Mouse (Mus musculus): ENCODE results near the gene Strbp. TPM values are rescaled to one million over a fixed set of nuclear protein-coding genes. Genes with fewer than 3 reads are reported as not detected.
A peak's percentile ranks its signal among the peaks of the same experiment; 100 is the strongest.

The Strbp gene
- polyA plus RNA-seq, 1 experiment = 4.8 TPM

DNA sequence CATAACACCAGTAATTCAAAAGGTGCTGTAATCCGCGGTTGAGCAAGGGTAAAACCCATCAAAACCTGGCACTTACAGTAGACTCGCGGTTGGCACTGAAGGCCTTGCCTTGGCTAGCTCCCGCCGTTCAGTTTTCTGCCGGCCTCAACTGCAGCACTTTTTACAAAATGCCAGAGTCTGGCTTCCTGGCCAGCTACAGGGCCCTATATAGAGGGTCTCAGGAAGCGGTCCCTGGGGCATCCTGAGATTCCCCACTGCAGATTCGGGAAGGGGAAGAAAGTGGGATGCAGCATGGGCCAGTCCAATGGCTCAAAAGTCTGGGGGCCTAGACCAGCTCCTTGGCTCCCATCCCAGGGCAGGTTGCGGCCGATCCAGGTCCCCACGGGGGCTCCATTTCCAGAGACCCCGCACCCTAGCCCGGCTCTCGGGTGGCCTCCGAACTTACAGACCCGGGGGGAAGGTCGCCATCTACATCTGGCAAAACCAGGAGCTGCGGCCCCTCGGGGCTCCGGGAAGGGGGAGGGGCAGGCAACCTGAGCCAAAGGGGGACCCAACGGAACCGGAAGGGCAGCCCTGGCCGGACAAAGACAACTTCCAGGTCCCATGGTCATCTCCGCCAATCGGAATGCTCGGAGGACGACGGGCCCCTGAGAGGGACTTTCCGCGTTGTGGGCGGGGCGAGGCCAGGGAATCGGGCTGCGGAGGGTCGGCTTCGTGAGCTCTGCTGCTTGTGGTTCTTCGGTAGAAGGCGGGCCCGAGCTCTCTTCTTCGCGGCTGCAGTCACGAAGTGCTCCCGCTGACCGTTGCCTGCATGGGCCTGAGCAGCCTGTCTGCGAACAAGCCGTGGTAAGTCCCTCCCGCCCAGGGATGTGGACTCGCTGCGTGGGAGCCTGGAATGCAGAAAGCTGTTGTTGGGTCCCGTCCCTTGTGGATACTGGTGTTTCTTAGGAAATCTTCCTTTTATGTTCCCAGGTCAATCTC, 260.8 kb downstream of the Strbp start, which contains the start of the genes Zbtb26, Zbtb6 and Rabgap1:
Gene Zbtb26, minus strand, starts transcription at position 525 of the 981 bp plus-strand sequence.
Gene Zbtb6, minus strand, starts transcription at position 561 of the 981 bp plus-strand sequence.
Gene Rabgap1, plus strand, starts transcription at position 669 of the 981 bp plus-strand sequence.
- peak within 1 kb of the TSS; percentile 97 for H3K4me3 ChIP-seq (ENCODE audit: extremely low read depth, insufficient read depth, insufficient read length)
- no peaks in the 10 kb centered on the region for H3K36me3 ChIP-seq (ENCODE audit: control insufficient read depth, insufficient read depth, low read length)
- no peaks in the 10 kb centered on the region for H3K27me3 ChIP-seq (ENCODE audit: control insufficient read depth, insufficient read depth, low read length)
- H3K4me1 ChIP-seq (ENCODE audit: control insufficient read depth, insufficient read depth, insufficient read length) = no peaks in the 10 kb centered on the region; the same call in 1 of the 2 replicates
- TF ChIP-seq CTCF (IDR thresholded peaks at IDR 0.05; ENCODE audit: extremely low read depth, insufficient read depth, insufficient read length, insufficient replicate concordance) = no peak
- TF ChIP-seq POLR2A (IDR thresholded peaks at IDR 0.05; ENCODE audit: low read depth, low read length) = peak; percentile 57; the same call in 1 of the 2 replicates
- peak; percentile 74 to 94 for DNase-seq (ENCODE audit: low read depth in 1 of 2, low spot score in 2 of 2)
- H3K27ac ChIP-seq (ENCODE audit: insufficient read depth, low read length) = peak within 1 kb of the TSS; percentile 78
- WGBS = under 1% methylated on average over 51 of the region's 51 CpGs

Other genes with a start within 250 kb of the Strbp start
- gene Gpr21, start 187.5 kb downstream of the Strbp start, polyA plus RNA-seq (2012; rRNA removed) = 0.12 and 0.15 TPM in 2 replicates
- 0.15 and 0.53 TPM in 2 replicates for gene Crb2, start 72.4 kb upstream of the Strbp start, polyA plus RNA-seq (2012; rRNA removed)